Mouse (Mus musculus): Measurements from ENCODE around the gene Ror1. TPM values are rescaled to one million over a fixed set of nuclear protein-coding genes. Genes with fewer than 3 reads are reported as not detected.

The Ror1 gene
- polyA plus RNA-seq, 1 experiment from 2014 or later, result 24.3 TPM

DNA sequence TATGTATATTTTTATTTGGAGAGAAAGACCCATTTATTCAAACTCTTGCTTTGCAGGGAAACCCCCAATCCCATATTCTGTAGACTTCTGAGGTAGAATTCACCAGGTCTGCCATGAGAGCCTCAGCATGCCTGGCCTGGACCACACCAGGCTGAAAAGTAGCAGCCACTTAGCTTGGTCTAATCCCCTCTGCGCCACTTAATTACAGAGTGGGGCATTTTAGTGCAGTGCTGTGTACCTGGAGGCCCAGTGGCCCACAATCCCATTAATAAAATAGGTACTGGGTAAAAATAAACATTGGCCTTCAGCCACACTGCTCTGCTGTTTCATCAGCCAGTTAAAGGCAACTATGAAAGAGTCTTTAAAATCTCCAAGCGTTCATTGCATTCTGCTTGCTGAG lies 239.6 kb downstream of the Ror1 start:
- H3K4me1 ChIP-seq, result peaks cover 17% of the 10 kb centered on the region; the same call in 1 of the 2 replicates
- no peaks in the 10 kb centered on the region for H3K27me3 ChIP-seq
- no peak overlapping the region for H3K4me3 ChIP-seq
- H3K27ac ChIP-seq, result 0 out of 2 replicates have a peak overlapping the region, but pooled peaks have one; percentile 41
- H3K9me3 ChIP-seq, result no peaks in the 10 kb centered on the region
- WGBS, result 67% methylated on average over 2 of the region's 2 CpGs
- H3K9ac ChIP-seq, result no peak overlapping the region
- no peak overlapping the region for H3K4me2 ChIP-seq (replicated peaks)
- ATAC-seq (ENCODE audit: insufficient number of reproducible peaks, insufficient read depth, low FRiP score, low TSS enrichment), result no peak
- H3K36me3 ChIP-seq, result no peaks in the 10 kb centered on the region; the same call in 1 of the 2 replicates

DNA sequence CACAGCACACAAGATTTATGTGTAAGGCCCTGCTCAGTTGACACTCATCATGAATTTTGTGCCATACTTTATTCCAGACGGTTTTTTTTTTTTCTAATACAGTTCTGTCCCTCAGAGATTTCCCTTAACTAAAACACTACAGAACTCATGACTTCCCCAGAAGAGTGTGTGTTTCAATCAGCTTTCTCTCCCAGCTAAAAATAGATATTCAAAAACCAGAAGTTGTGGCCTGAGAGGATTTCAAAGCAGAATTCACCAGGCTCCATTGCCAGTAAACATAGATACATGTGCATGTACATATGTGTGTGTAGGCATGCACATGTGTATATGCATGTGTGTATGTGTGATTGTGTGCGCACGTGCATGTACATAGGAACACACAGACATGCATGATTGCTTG lies 252.2 kb downstream of the Ror1 start:
- WGBS, result 78% methylated on average over 3 of the region's 3 CpGs

DNA sequence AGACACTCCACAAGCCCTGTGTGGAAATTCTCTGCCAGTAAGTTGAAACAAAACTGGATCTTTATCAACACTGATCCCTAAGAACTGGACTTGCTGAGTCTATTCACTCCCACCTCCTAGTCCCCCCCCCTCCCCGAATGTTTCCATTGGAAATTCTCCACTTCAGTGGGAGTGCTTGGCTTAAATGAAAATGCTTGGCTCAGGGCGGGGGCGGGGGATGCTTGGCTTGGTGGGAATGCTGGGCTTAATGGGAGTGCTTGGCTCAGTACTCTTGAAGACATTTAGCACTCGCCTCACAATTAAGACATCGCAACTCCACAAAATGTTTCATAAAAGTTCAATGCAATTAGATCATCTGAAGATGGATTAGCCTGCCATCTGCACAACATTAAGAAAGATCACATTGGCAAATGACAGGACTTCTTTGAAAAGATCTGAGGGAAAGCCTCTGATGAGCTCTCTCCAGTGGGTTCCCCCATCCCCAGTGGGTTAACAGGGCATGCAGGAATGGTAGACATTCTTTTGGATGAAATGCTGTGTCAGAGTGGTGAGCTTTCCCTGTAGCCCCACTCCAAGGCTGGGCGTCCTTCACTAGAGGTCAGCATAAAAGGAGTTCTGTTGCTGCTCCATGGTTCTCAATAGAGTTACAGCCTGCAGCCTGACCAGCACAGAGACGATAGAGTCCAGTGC lies 254.7 kb downstream of the Ror1 start:
- H3K9ac ChIP-seq, result no peak overlapping the region
- no peak overlapping the region for H3K27ac ChIP-seq
- H3K4me2 ChIP-seq (replicated peaks), result no peak overlapping the region
- peaks cover 1% of the 10 kb centered on the region for H3K4me1 ChIP-seq
- H3K27me3 ChIP-seq, result no peaks in the 10 kb centered on the region
- ATAC-seq (ENCODE audit: insufficient number of reproducible peaks, insufficient read depth, low FRiP score, low TSS enrichment), result no peak
- 86% methylated on average over 7 of the region's 7 CpGs for WGBS
- no peaks in the 10 kb centered on the region for H3K9me3 ChIP-seq
- H3K36me3 ChIP-seq, result 0 out of 2 replicates have a peak, but pooled peaks cover 6% of the 10 kb centered on the region
- no peak overlapping the region for H3K4me3 ChIP-seq

More for the DNA sequence above, 252.2 kb downstream of the Ror1 start:
- H3K9ac ChIP-seq, result no peak overlapping the region
- H3K4me1 ChIP-seq, result peaks cover under 1% of the 10 kb centered on the region
- no peak overlapping the region for H3K4me3 ChIP-seq
- no peaks in the 10 kb centered on the region for H3K9me3 ChIP-seq
- no peak for ATAC-seq (ENCODE audit: insufficient number of reproducible peaks, insufficient read depth, low FRiP score, low TSS enrichment)
- no peak overlapping the region for H3K4me2 ChIP-seq (replicated peaks)
- no peak overlapping the region for H3K27ac ChIP-seq
- no peaks in the 10 kb centered on the region for H3K27me3 ChIP-seq
- H3K36me3 ChIP-seq, result 0 out of 2 replicates have a peak, but pooled peaks cover 6% of the 10 kb centered on the region

DNA sequence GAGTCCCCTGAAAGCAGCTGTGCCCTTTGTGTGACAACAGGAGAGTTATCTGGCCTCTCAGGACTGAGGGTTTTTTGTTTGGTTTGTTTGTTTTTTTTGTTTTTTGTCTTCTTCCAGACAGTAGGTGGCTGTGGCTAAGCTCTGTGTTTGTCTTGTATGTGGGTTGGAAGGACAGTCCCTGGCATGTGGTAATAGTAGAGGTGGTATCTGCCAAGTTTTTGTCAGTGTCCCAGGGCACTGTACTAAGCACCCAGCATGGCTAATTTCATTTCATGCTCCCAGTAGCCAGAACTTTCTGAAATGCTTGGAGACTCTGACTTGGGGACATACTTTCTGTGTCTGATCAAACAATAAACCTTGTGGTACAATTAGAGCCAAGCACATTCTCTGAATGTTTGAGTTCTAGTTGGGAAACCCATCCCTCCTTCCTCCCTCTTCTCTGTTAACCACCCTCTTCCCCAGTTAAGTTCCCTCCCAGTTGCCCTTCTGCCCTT lies 256.3 kb downstream of the Ror1 start:
- Histone ChIP-seq H3K27me3 (no peaks in the 10 kb centered on the region), H3K4me2 (replicated peaks) (no peak overlapping the region), H3K9me3 (no peaks in the 10 kb centered on the region), H3K4me3 (no peak overlapping the region), H3K36me3 (0 out of 2 replicates have a peak, but pooled peaks cover 6% of the 10 kb centered on the region), H3K27ac (no peak overlapping the region), H3K4me1 (peaks cover 7% of the 10 kb centered on the region), H3K9ac (no peak overlapping the region)
- ATAC-seq (ENCODE audit: insufficient number of reproducible peaks, insufficient read depth, low FRiP score, low TSS enrichment), result no peak

DNA sequence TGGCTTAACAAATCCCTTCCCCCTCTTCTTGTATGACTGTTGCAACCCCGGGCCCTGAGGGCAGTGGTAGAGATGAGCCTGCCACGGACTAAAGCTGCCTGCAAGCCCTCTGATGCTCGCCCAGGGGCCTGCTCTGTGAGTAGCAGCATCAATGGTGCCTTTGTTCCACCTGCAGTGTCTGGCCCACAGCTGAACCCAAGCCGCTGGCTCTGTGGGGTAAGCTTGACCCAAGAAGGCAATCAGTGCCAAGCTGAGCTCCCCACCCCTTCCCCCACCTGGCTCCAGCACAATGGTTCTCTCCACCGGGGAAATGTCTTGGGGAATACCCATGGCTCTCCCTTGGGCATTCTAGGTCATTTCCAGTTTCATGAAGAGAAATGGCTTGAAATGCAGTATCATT lies 260.0 kb downstream of the Ror1 start:
- Histone ChIP-seq H3K9ac (no peak overlapping the region), H3K36me3 (0 out of 2 replicates have a peak, but pooled peaks cover 6% of the 10 kb centered on the region), H3K4me1 (peaks cover 7% of the 10 kb centered on the region), H3K9me3 (no peaks in the 10 kb centered on the region), H3K4me2 (replicated peaks) (no peak overlapping the region), H3K27me3 (no peaks in the 10 kb centered on the region), H3K27ac (no peak overlapping the region), H3K4me3 (no peak overlapping the region)
- ATAC-seq (ENCODE audit: insufficient number of reproducible peaks, insufficient read depth, low FRiP score, low TSS enrichment), result 0 out of 2 replicates have a peak, but pooled peaks have one; percentile 28
- 30% methylated on average over 5 of the region's 5 CpGs for WGBS

- Histone ChIP-seq H3K4me2 (replicated peaks) (no peak overlapping the region), H3K27me3 (no peaks in the 10 kb centered on the region), H3K4me1 (peaks cover 7% of the 10 kb centered on the region; the same call in 1 of the 2 replicates), H3K36me3 (0 out of 2 replicates have a peak, but pooled peaks cover 5% of the 10 kb centered on the region), H3K9ac (no peak overlapping the region), H3K27ac (no peak overlapping the region), H3K9me3 (no peaks in the 10 kb centered on the region), H3K4me3 (no peak overlapping the region)
- no peak for ATAC-seq (ENCODE audit: insufficient number of reproducible peaks, insufficient read depth, low FRiP score, low TSS enrichment)
- WGBS, result 66% methylated on average over 4 of the region's 4 CpGs
Measured at GRCm38 (mm10) chr4:100357881-100358589, 262.4 kb downstream of the Ror1 start.

GRCm38 (mm10) chr4:100363666-100364065 lies 268.1 kb downstream of the Ror1 start:
- no peak for ATAC-seq (ENCODE audit: insufficient number of reproducible peaks, insufficient read depth, low FRiP score, low TSS enrichment)
- no peak overlapping the region for H3K4me3 ChIP-seq
- H3K9ac ChIP-seq, result no peak overlapping the region
- no peaks in the 10 kb centered on the region for H3K9me3 ChIP-seq
- no peaks in the 10 kb centered on the region for H3K27me3 ChIP-seq
- 0 out of 2 replicates have a peak, but pooled peaks cover 5% of the 10 kb centered on the region for H3K36me3 ChIP-seq
- WGBS, result 97% methylated on average over 7 of the region's 7 CpGs
- H3K4me1 ChIP-seq, result peaks cover 4% of the 10 kb centered on the region; the same call in 1 of the 2 replicates
- no peak overlapping the region for H3K27ac ChIP-seq
- no peak overlapping the region for H3K4me2 ChIP-seq (replicated peaks)

GRCm38 (mm10) chr4:100368691-100369090 lies 273.1 kb downstream of the Ror1 start:
- H3K4me1 ChIP-seq, result peaks cover 15% of the 10 kb centered on the region
- no peak for ATAC-seq (ENCODE audit: insufficient number of reproducible peaks, insufficient read depth, low FRiP score, low TSS enrichment)
- 32% methylated on average over 2 of the region's 2 CpGs for WGBS
- H3K9me3 ChIP-seq, result no peaks in the 10 kb centered on the region
- H3K4me2 ChIP-seq (replicated peaks), result no peak overlapping the region
- H3K27me3 ChIP-seq, result no peaks in the 10 kb centered on the region
- no peaks in the 10 kb centered on the region for H3K36me3 ChIP-seq
- H3K4me3 ChIP-seq, result no peak overlapping the region
- no peak overlapping the region for H3K27ac ChIP-seq
- no peak overlapping the region for H3K9ac ChIP-seq

DNA sequence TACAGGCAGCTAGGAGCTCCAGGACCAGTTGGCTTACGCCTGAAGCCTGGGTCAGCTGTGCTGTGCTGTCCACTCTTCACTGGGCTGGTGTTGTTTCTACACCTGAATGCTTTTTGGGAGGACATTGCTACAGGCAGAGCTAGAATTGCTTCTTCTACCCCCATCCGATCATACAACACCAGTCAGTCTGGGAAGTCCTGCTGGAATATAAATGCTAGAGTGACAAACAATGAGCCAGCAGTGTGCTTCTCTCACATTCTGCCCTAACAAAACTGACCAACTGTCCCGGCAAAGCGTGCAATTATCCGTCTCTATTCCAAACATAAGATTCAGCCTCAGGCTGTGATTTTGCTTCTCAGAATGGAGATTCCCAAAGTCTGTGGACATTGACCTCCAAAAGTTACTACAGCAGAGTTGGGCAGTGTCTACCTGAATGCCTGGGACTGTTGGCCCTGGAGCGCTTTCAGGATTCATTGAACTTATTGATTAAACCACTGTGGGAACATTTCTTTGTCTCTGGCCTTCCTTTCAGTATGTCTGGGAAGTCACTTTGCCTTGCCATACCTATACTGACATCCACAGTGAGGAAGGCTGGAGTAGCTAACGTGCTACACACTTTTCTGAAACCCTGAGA lies 274.1 kb downstream of the Ror1 start:
- Histone ChIP-seq H3K9ac (no peak overlapping the region), H3K9me3 (no peaks in the 10 kb centered on the region), H3K4me1 (peaks cover 15% of the 10 kb centered on the region), H3K36me3 (no peaks in the 10 kb centered on the region), H3K27me3 (no peaks in the 10 kb centered on the region), H3K27ac (no peak overlapping the region), H3K4me2 (replicated peaks) (no peak overlapping the region), H3K4me3 (no peak overlapping the region)
- WGBS, result 81% methylated on average over 7 of the region's 7 CpGs
- ATAC-seq (ENCODE audit: insufficient number of reproducible peaks, insufficient read depth, low FRiP score, low TSS enrichment), result no peak

DNA sequence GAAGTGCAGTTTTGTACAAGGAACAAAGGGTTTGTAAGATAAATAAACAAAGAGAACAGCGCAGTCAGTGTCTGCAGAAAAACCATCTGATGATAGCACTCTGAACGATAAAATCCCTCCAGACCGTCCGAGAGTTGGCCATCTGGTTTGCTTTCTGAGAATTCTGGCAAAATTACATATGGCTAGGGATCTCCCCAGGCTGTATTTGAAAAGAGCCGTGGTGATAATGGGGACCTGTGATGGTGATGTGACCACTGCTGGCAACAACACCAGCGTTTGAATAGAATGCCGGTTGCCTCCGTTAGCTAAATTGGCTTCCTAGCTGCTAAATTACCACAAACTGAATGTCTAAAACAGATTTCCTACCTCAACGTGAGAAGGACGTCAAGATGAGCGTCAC lies 277.2 kb downstream of the Ror1 start:
- 39% methylated on average over 11 of the region's 11 CpGs for WGBS

GRCm38 (mm10) chr4:100373780-100374179 lies 278.2 kb downstream of the Ror1 start:
- peak; percentile 64; the same call in 1 of the 2 replicates for ATAC-seq (ENCODE audit: insufficient number of reproducible peaks, insufficient read depth, low FRiP score, low TSS enrichment)

More for the DNA sequence above, 277.2 kb downstream of the Ror1 start:
- Histone ChIP-seq H3K27me3 (no peaks in the 10 kb centered on the region), H3K4me3 (no peak overlapping the region), H3K9ac (no peak overlapping the region), H3K4me1 (peaks cover 27% of the 10 kb centered on the region), H3K36me3 (no peaks in the 10 kb centered on the region), H3K27ac (no peak overlapping the region), H3K9me3 (no peaks in the 10 kb centered on the region), H3K4me2 (replicated peaks) (no peak overlapping the region)
- no peak for ATAC-seq (ENCODE audit: insufficient number of reproducible peaks, insufficient read depth, low FRiP score, low TSS enrichment)

More at GRCm38 (mm10) chr4:100373780-100374179, 278.2 kb downstream of the Ror1 start:
- no peak overlapping the region for H3K27ac ChIP-seq
- no peak overlapping the region for H3K9ac ChIP-seq
- no peaks in the 10 kb centered on the region for H3K36me3 ChIP-seq
- H3K27me3 ChIP-seq, result no peaks in the 10 kb centered on the region
- H3K4me3 ChIP-seq, result no peak overlapping the region
- H3K9me3 ChIP-seq, result no peaks in the 10 kb centered on the region
- H3K4me2 ChIP-seq (replicated peaks), result no peak overlapping the region
- WGBS, result 64% methylated on average over 4 of the region's 4 CpGs
- peaks cover 22% of the 10 kb centered on the region for H3K4me1 ChIP-seq
